Mouse (Mus musculus): ENCODE data around the gene H2-DMb1. TPM values are rescaled to one million over a fixed set of nuclear protein-coding genes. Genes with fewer than 3 reads are reported as not detected.

H2-DMb1 gene
- polyA plus RNA-seq, 1 experiment from 2014 or later, result 2.6 TPM

- Histone ChIP-seq H3K4me2 (no peak overlapping the region), H3K4me1 (peaks cover 8% of the 10 kb centered on the region), H3K4me3 (no peak overlapping the region), H3K9me3 (no peaks in the 10 kb centered on the region), H3K36me3 (no peaks in the 10 kb centered on the region), H3K27me3 (peaks cover 68% of the 10 kb centered on the region), H3K9ac (no peak overlapping the region), H3K27ac (no peak overlapping the region)
- 96% methylated on average over 9 of the region's 9 CpGs for WGBS
- ATAC-seq (ENCODE audit: insufficient number of reproducible peaks, low FRiP score, low TSS enrichment, low read depth), result no peak
These were observed 55.0 kb downstream of the H2-DMb1 start for GRCm38 (mm10) chr17:34207866-34208265.

GRCm38 (mm10) chr17:34208421-34208820, 55.5 kb downstream of the H2-DMb1 start:
- Histone ChIP-seq H3K4me3 (no peak overlapping the region), H3K4me1 (peaks cover 8% of the 10 kb centered on the region), H3K4me2 (no peak overlapping the region), H3K27me3 (peaks cover 69% of the 10 kb centered on the region), H3K9ac (no peak overlapping the region), H3K36me3 (no peaks in the 10 kb centered on the region), H3K27ac (no peak overlapping the region), H3K9me3 (no peaks in the 10 kb centered on the region)
- 23% methylated on average over 10 of the region's 10 CpGs for WGBS
- no peak for ATAC-seq (ENCODE audit: insufficient number of reproducible peaks, low FRiP score, low TSS enrichment, low read depth)

- Histone ChIP-seq H3K27me3 (peaks cover 80% of the 10 kb centered on the region), H3K4me3 (no peak overlapping the region), H3K4me2 (no peak overlapping the region), H3K9ac (no peak overlapping the region), H3K9me3 (no peaks in the 10 kb centered on the region), H3K36me3 (no peaks in the 10 kb centered on the region), H3K4me1 (peaks cover 8% of the 10 kb centered on the region), H3K27ac (no peak overlapping the region)
- ATAC-seq (ENCODE audit: insufficient number of reproducible peaks, low FRiP score, low TSS enrichment, low read depth), result no peak
- WGBS, result 60% methylated on average over 3 of the region's 3 CpGs
These were observed 56.8 kb downstream of the H2-DMb1 start for GRCm38 (mm10) chr17:34209680-34210079.

Other genes starting within 250 kb of the H2-DMb1 start
- gene Platr17, start 247.9 kb upstream of the H2-DMb1 start, polyA plus RNA-seq (2015; fragmentation: Nextera tagmentation; extraction: Ambion mirVana), result 0.19 and 0.30 TPM in 2 replicates
- gene Daxx, start 243.7 kb upstream of the H2-DMb1 start, polyA plus RNA-seq (2015; fragmentation: Nextera tagmentation; extraction: Ambion mirVana), result 47.2 and 55.7 TPM in 2 replicates
- 42.1 and 46.3 TPM in 2 replicates for gene Tapbp, start 237.2 kb upstream of the H2-DMb1 start, polyA plus RNA-seq (2015; fragmentation: Nextera tagmentation; extraction: Ambion mirVana)
- 14.0 and 15.5 TPM in 2 replicates for gene Zbtb22, start 237.2 kb upstream of the H2-DMb1 start, polyA plus RNA-seq (2015; fragmentation: Nextera tagmentation; extraction: Ambion mirVana)
- gene Rgl2, start 223.5 kb upstream of the H2-DMb1 start, polyA plus RNA-seq (2015; fragmentation: Nextera tagmentation; extraction: Ambion mirVana), result 51.8 and 58.5 TPM in 2 replicates
- gene Pfdn6, start 212.7 kb upstream of the H2-DMb1 start, polyA plus RNA-seq (2015; fragmentation: Nextera tagmentation; extraction: Ambion mirVana), result 132 and 139 TPM in 2 replicates
- 31.4 and 36.0 TPM in 2 replicates for gene Wdr46, start 212.4 kb upstream of the H2-DMb1 start, polyA plus RNA-seq (2015; fragmentation: Nextera tagmentation; extraction: Ambion mirVana)
- gene B3galt4, start 201.6 kb upstream of the H2-DMb1 start, polyA plus RNA-seq (2015; fragmentation: Nextera tagmentation; extraction: Ambion mirVana), result 5.9 and 8.3 TPM in 2 replicates
- gene Vps52, start 197.3 kb upstream of the H2-DMb1 start, polyA plus RNA-seq (2015; fragmentation: Nextera tagmentation; extraction: Ambion mirVana), result 46.5 and 50.4 TPM in 2 replicates
- 1,572 and 1,837 TPM in 2 replicates for gene Rps18, start 197.1 kb upstream of the H2-DMb1 start, polyA plus RNA-seq (2015; fragmentation: Nextera tagmentation; extraction: Ambion mirVana)
- 25.5 and 31.3 TPM in 2 replicates for gene H2-K1, start 152.7 kb upstream of the H2-DMb1 start, polyA plus RNA-seq (2015; fragmentation: Nextera tagmentation; extraction: Ambion mirVana)
- gene Ring1, start 128.4 kb upstream of the H2-DMb1 start, polyA plus RNA-seq (2015; fragmentation: Nextera tagmentation; extraction: Ambion mirVana), result 18.1 and 18.9 TPM in 2 replicates
- gene H2-Ke6, start 125.0 kb upstream of the H2-DMb1 start, polyA plus RNA-seq (2015; fragmentation: Nextera tagmentation; extraction: Ambion mirVana), result 45.0 and 50.3 TPM in 2 replicates
- gene Slc39a7, start 121.4 kb upstream of the H2-DMb1 start, polyA plus RNA-seq (2015; fragmentation: Nextera tagmentation; extraction: Ambion mirVana), result 258 and 259 TPM in 2 replicates
- gene Rxrb, start 121.3 kb upstream of the H2-DMb1 start, polyA plus RNA-seq (2015; fragmentation: Nextera tagmentation; extraction: Ambion mirVana), result 44.4 and 52.5 TPM in 2 replicates
- 94.4 and 96.5 TPM in 2 replicates for gene Col11a2, start 113.6 kb upstream of the H2-DMb1 start, polyA plus RNA-seq (2015; fragmentation: Nextera tagmentation; extraction: Ambion mirVana)
- 0.61 and 0.79 TPM in 2 replicates for gene H2-Oa, start 60.7 kb upstream of the H2-DMb1 start, polyA plus RNA-seq (2015; fragmentation: Nextera tagmentation; extraction: Ambion mirVana)
- gene H2-DMa, start 33.5 kb upstream of the H2-DMb1 start, polyA plus RNA-seq (2015; fragmentation: Nextera tagmentation; extraction: Ambion mirVana), result 13.4 and 15.2 TPM in 2 replicates
- 104 and 112 TPM in 2 replicates for gene Brd2, start 30.4 kb upstream of the H2-DMb1 start, polyA plus RNA-seq (2015; fragmentation: Nextera tagmentation; extraction: Ambion mirVana)
- 0.37 and 0.38 TPM in 2 replicates for gene H2-DMb2, start 9.8 kb upstream of the H2-DMb1 start, polyA plus RNA-seq (2015; fragmentation: Nextera tagmentation; extraction: Ambion mirVana)
- gene Tap1, start 34.5 kb downstream of the H2-DMb1 start, polyA plus RNA-seq (2015; fragmentation: Nextera tagmentation; extraction: Ambion mirVana), result 13.2 and 13.4 TPM in 2 replicates
- 3.1 and 3.4 TPM in 2 replicates for gene Psmb9, start 34.7 kb downstream of the H2-DMb1 start, polyA plus RNA-seq (2015; fragmentation: Nextera tagmentation; extraction: Ambion mirVana)
- 11.7 and 12.1 TPM in 2 replicates for gene Psmb8, start 44.6 kb downstream of the H2-DMb1 start, polyA plus RNA-seq (2015; fragmentation: Nextera tagmentation; extraction: Ambion mirVana)
- gene Tap2, start 50.5 kb downstream of the H2-DMb1 start, polyA plus RNA-seq (2015; fragmentation: Nextera tagmentation; extraction: Ambion mirVana), result 5.9 and 6.1 TPM in 2 replicates
- gene H2-Ob, start 85.8 kb downstream of the H2-DMb1 start, polyA plus RNA-seq (2015; fragmentation: Nextera tagmentation; extraction: Ambion mirVana), result 0.32 TPM in 1 of 2 replicates, not detected in the other
- gene H2-Ab1, start 104.6 kb downstream of the H2-DMb1 start, polyA plus RNA-seq (2015; fragmentation: Nextera tagmentation; extraction: Ambion mirVana), result 5.8 and 7.5 TPM in 2 replicates
- 2.9 and 3.3 TPM in 2 replicates for gene H2-Aa, start 134.8 kb downstream of the H2-DMb1 start, polyA plus RNA-seq (2015; fragmentation: Nextera tagmentation; extraction: Ambion mirVana)
- gene H2-Eb1, start 152.8 kb downstream of the H2-DMb1 start, polyA plus RNA-seq (2015; fragmentation: Nextera tagmentation; extraction: Ambion mirVana), result 3.3 and 3.8 TPM in 2 replicates
- not detected in 2 replicates for gene H2-Eb2, start 172.6 kb downstream of the H2-DMb1 start, polyA plus RNA-seq (2015; fragmentation: Nextera tagmentation; extraction: Ambion mirVana)
- 0.20 TPM in 2 replicates for gene Btnl2, start 201.8 kb downstream of the H2-DMb1 start, polyA plus RNA-seq (2015; fragmentation: Nextera tagmentation; extraction: Ambion mirVana)
- gene Btnl1, start 224.1 kb downstream of the H2-DMb1 start, polyA plus RNA-seq (2015; fragmentation: Nextera tagmentation; extraction: Ambion mirVana), result not detected in 2 replicates
- 0.61 TPM in 1 of 2 replicates, not detected in the other for gene BC051142, start 245.7 kb downstream of the H2-DMb1 start, polyA plus RNA-seq (2015; fragmentation: Nextera tagmentation; extraction: Ambion mirVana)

Data from limb, embryonic 15.5 days (tissue).